Mouse (Mus musculus): ENCODE results near the gene Hist2h2aa2. TPM values are rescaled to one million over a fixed set of nuclear protein-coding genes. Genes with fewer than 3 reads are reported as not detected.

The Hist2h2aa2 gene
- 117 and 163 TPM in 2 replicates for polyA plus RNA-seq (2021; fragmentation: Nextera tagmentation)
- long read RNA-seq, experiment 1, transcript Hist2h2aa2-201 (1 exons, 528 nt): major isoform, 49 of 49 reads
- long read RNA-seq, experiment 1, partial matches to known transcripts: 0 of 49 reads
- long read RNA-seq, experiment 1, other reads (novel, unspliced or antisense): 0 of 49 reads
- long read RNA-seq, experiment 2, partial matches to known transcripts: 0 of 2 reads
- long read RNA-seq, experiment 2, other reads (novel, unspliced or antisense): 0 of 2 reads

GRCm38 (mm10) chr3:96239949-96240798, at the start of gene Hist2h2aa2:
Hist2h2aa2 (minus strand) TSS chr3:96240276.

GRCm38 (mm10) chr3:96269511-96270474, 29.7 kb upstream of the Hist2h2aa2 start, which contains the start of gene Hist2h2bb:
Hist2h2bb (plus strand) TSS chr3:96269752.

GRCm38 (mm10) chr3:96268051-96268775, 28.1 kb upstream of the Hist2h2aa2 start, which contains the start of gene Hist2h3b:
Hist2h3b (plus strand) TSS chr3:96268654.

GRCm38 (mm10) chr3:96262979-96263550, 23.0 kb upstream of the Hist2h2aa2 start, which contains the start of gene Hist2h4:
Hist2h4 (minus strand) TSS chr3:96263311.

GRCm38 (mm10) chr3:96246427-96246856, 6.4 kb upstream of the Hist2h2aa2 start, which contains the start of gene Hist2h3c1:
Hist2h3c1 (plus strand) TSS chr3:96246685.

GRCm38 (mm10) chr3:96245003-96245886, 5.2 kb upstream of the Hist2h2aa2 start, which contains the start of gene Hist2h2aa1:
Hist2h2aa1 (plus strand) TSS chr3:96245497.

GRCm38 (mm10) chr3:96238954-96239793, 902 bp downstream of the Hist2h2aa2 start, which contains the start of gene Hist2h3c2:
Hist2h3c2 (minus strand) TSS chr3:96239127.

GRCm38 (mm10) chr3:96220765-96221639, 19.1 kb downstream of the Hist2h2aa2 start, which contains the start of the genes Hist2h2ac and Hist2h2be:
Hist2h2ac (minus strand) TSS chr3:96220880.
Hist2h2be (plus strand) TSS chr3:96221119.

GRCm38 (mm10) chr3:96219661-96220130, 20.4 kb downstream of the Hist2h2aa2 start, which contains the start of the genes Bola1 and Hist2h2ab:
Bola1 (minus strand) TSS chr3:96219709.
Hist2h2ab (plus strand) TSS chr3:96219865.

Small RNA genes within 50 kb of the gene (microRNA-seq; reads per million reads assigned to microRNA genes)
- gene Gm44492 (not detected), gene Gm47311 (not detected), gene Gm47313 (not detected)

Other genes with a start within 250 kb of the Hist2h2aa2 start
- 10.1 and 15.2 TPM in 2 replicates for gene Plekho1, start 244.3 kb downstream of the Hist2h2aa2 start, polyA plus RNA-seq (2021; fragmentation: Nextera tagmentation)
- gene Vps45, start 181.8 kb downstream of the Hist2h2aa2 start, polyA plus RNA-seq (2021; fragmentation: Nextera tagmentation): 20.4 and 23.1 TPM in 2 replicates
- gene Otud7b, start 135.7 kb downstream of the Hist2h2aa2 start, polyA plus RNA-seq (2021; fragmentation: Nextera tagmentation): 7.7 and 8.0 TPM in 2 replicates
- 2.4 and 3.0 TPM in 2 replicates for gene Mtmr11, start 78.3 kb downstream of the Hist2h2aa2 start, polyA plus RNA-seq (2021; fragmentation: Nextera tagmentation)
- 26.4 and 34.0 TPM in 2 replicates for gene Sf3b4, start 67.9 kb downstream of the Hist2h2aa2 start, polyA plus RNA-seq (2021; fragmentation: Nextera tagmentation)
- 59.4 and 61.5 TPM in 2 replicates for gene Sv2a, start 59.1 kb downstream of the Hist2h2aa2 start, polyA plus RNA-seq (2021; fragmentation: Nextera tagmentation)
- 77.8 and 84.9 TPM in 2 replicates for gene Bola1, start 20.6 kb downstream of the Hist2h2aa2 start, polyA plus RNA-seq (2021; fragmentation: Nextera tagmentation)
- gene Hist2h2ab, start 20.4 kb downstream of the Hist2h2aa2 start, polyA plus RNA-seq (2021; fragmentation: Nextera tagmentation): 1.0 TPM in 1 of 2 replicates, not detected in the other
- 3.7 and 6.7 TPM in 2 replicates for gene Hist2h2ac, start 19.4 kb downstream of the Hist2h2aa2 start, polyA plus RNA-seq (2021; fragmentation: Nextera tagmentation)
- gene Hist2h2be, start 19.2 kb downstream of the Hist2h2aa2 start, polyA plus RNA-seq (2021; fragmentation: Nextera tagmentation): 7.2 and 8.0 TPM in 2 replicates
- 1.7 and 2.9 TPM in 2 replicates for gene Hist2h3c2, start 1.1 kb downstream of the Hist2h2aa2 start, polyA plus RNA-seq (2021; fragmentation: Nextera tagmentation)
- gene Hist2h2aa1, start 5.2 kb upstream of the Hist2h2aa2 start, polyA plus RNA-seq (2021; fragmentation: Nextera tagmentation): 141 and 245 TPM in 2 replicates
- gene Hist2h3c1, start 6.4 kb upstream of the Hist2h2aa2 start, polyA plus RNA-seq (2021; fragmentation: Nextera tagmentation): not detected in 2 replicates
- gene Hist2h4, start 23.0 kb upstream of the Hist2h2aa2 start, polyA plus RNA-seq (2021; fragmentation: Nextera tagmentation): 0.78 and 0.79 TPM in 2 replicates
- 5.1 and 5.5 TPM in 2 replicates for gene Hist2h3b, start 28.4 kb upstream of the Hist2h2aa2 start, polyA plus RNA-seq (2021; fragmentation: Nextera tagmentation)
- gene Hist2h2bb, start 29.5 kb upstream of the Hist2h2aa2 start, polyA plus RNA-seq (2021; fragmentation: Nextera tagmentation): 0.53 TPM in 1 of 2 replicates, not detected in the other
- gene Fcgr1, start 53.7 kb upstream of the Hist2h2aa2 start, polyA plus RNA-seq (2021; fragmentation: Nextera tagmentation): 2.1 and 3.1 TPM in 2 replicates
- gene BC107364, start 212.0 kb upstream of the Hist2h2aa2 start, polyA plus RNA-seq (2021; fragmentation: Nextera tagmentation): 0.14 TPM in 1 of 2 replicates, not detected in the other